Mouse (Mus musculus): ENCODE results near the gene Gm20869. TPM values are rescaled to one million over a fixed set of nuclear protein-coding genes. Genes with fewer than 3 reads are reported as not detected.
"Not testable (repeated sequence)": the region's sequence is repeated elsewhere in the genome, so short reads cannot be mapped to it uniquely, and the experiment has no call there.

Gene Gm20869
- not detected for total RNA-seq (2021)

DNA sequence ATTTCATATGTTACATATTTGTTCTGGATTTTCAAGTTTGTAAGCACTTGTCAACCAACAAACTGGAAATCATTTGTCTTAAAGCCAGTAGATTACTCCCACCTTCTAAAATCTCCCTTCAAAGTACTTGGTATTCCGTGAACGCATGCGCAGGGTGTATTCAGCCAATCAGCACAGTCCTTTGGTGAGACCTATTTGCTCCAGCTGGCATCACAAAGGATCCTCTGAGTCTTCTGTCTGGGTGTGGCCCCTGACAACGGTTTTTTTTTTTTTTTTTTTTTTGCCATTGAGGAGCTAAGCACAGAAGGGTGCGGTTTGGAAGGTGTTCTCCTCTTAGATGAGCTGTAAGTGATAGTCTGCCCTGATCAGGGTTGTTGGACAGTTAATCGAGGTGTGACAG, at the start of gene Gm20869:
Gm20869 (plus strand) TSS at position 301 of the 400 bp plus-strand sequence.
- intact Hi-C loops (cut with DNase I); DNase-seq: not testable (repeated sequence)

Other genes with a start within 250 kb of the Gm20869 start
- not detected for gene Gm20870, start 222.6 kb downstream of the Gm20869 start, total RNA-seq (2021)